Mouse (Mus musculus): Measurements from ENCODE around the gene Cd40lg.

Cd40lg gene

DNA sequence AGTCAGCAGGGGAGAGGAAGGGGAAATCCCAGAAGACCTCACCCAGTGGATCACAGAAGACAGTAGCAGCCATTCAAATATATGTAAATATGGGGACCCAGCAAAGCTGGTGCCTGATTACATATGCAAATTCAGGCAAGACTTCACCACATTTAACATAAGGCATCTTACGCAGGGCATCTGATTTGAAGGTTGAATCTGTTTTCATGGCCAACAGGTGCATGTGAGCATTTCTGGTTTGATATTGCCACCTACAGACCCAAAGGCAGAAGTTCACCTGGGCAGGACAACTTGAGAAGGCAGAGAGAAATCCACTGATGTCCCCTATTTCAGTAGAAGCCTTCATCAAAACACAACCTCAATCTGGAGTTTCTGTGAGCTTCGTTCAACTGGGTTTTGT, 48.8 kb downstream of the Cd40lg start:
- no peak for DNase-seq (ENCODE audit: low read depth, low spot score)

DNA sequence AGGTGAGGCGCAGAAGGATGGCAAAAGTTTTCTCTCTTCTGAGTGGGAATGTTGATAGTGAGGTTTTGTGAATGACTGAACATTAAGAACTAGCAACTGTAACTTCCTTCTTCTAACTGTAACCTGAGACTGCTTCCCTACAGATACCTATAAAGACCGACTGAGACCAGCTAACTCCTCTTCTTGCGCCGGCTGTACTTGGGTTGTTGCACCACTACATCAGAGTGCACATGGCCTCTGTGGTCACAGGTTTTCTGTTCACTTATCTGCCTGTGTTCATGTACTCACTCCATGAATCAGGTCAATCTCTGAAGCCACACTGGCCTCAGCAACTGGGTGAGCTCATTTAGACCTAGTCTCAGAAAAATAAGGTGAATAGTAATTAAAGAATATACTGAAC, 51.6 kb downstream of the Cd40lg start:
- DNase-seq (ENCODE audit: low read depth, low spot score): no peak

All from skeletal muscle tissue, adult 2 months (tissue).